Mouse (Mus musculus) brain, embryonic 18.5 days (tissue): ENCODE measurements around the gene A930004D18Rik.

Experiments used
- DNase-seq: peaks from one replicate; pipeline ENCODE4 v3.0.0-alpha.2; 2012; ENCODE audit warnings: low read depth, low spot score

Gene A930004D18Rik

GRCm38 (mm10) chr2:18037491-18037890, at the start of gene A930004D18Rik:
TSS of gene A930004D18Rik (minus strand) at chr2:18037737.
- DNase-seq = no peak

- DNase-seq = no peak
Measured at GRCm38 (mm10) chr2:18080182-18080860, 42.8 kb upstream of the A930004D18Rik start.

- DNase-seq = no peak
Measured at GRCm38 (mm10) chr2:18071947-18072346, 34.4 kb upstream of the A930004D18Rik start.

- no peak for DNase-seq
Measured at GRCm38 (mm10) chr2:18068071-18068796, 30.7 kb upstream of the A930004D18Rik start.

- no peak for DNase-seq
Measured at GRCm38 (mm10) chr2:18066436-18066835, 28.9 kb upstream of the A930004D18Rik start.

- DNase-seq = no peak
Measured at GRCm38 (mm10) chr2:18065708-18066030, 28.1 kb upstream of the A930004D18Rik start.

GRCm38 (mm10) chr2:18064941-18065707, 27.6 kb upstream of the A930004D18Rik start:
- no peak for DNase-seq

- DNase-seq = peak; percentile 91
Measured at GRCm38 (mm10) chr2:18064356-18064858, 26.9 kb upstream of the A930004D18Rik start.

- no peak for DNase-seq
Measured at GRCm38 (mm10) chr2:18063763-18064251, 26.3 kb upstream of the A930004D18Rik start.

- DNase-seq = no peak
Measured at GRCm38 (mm10) chr2:18060396-18060795, 22.9 kb upstream of the A930004D18Rik start.

GRCm38 (mm10) chr2:18059891-18060290, 22.4 kb upstream of the A930004D18Rik start:
- DNase-seq = no peak

- DNase-seq = no peak
Measured at GRCm38 (mm10) chr2:18059063-18059462, 21.5 kb upstream of the A930004D18Rik start.

- DNase-seq = no peak
Measured at GRCm38 (mm10) chr2:18058146-18058708, 20.7 kb upstream of the A930004D18Rik start.

GRCm38 (mm10) chr2:18057336-18058145, 20.0 kb upstream of the A930004D18Rik start:
- no peak for DNase-seq

GRCm38 (mm10) chr2:18056786-18057255, 19.3 kb upstream of the A930004D18Rik start:
- no peak for DNase-seq

GRCm38 (mm10) chr2:18055929-18056785, 18.6 kb upstream of the A930004D18Rik start:
- no peak for DNase-seq

GRCm38 (mm10) chr2:18055016-18055928, 17.7 kb upstream of the A930004D18Rik start, which contains the start of gene Mllt10:
TSS of gene Mllt10 (plus strand) at chr2:18055237.
- DNase-seq = no peak

GRCm38 (mm10) chr2:18053951-18054530, 16.5 kb upstream of the A930004D18Rik start:
- DNase-seq = no peak
